Mouse (Mus musculus) stomach, postnatal 0 days (tissue): ENCODE measurements around the gene Tnfsf15.

ENCODE experiments used
- CTCF ChIP-seq: IDR thresholded peaks from 2 replicates; pipeline ENCODE4 v1.5.1; 2016; ENCODE audit warnings: antibody characterized with exemption, low read depth, mild to moderate bottlenecking, moderate library complexity
- EP300 ChIP-seq: optimal IDR thresholded peaks from 2 replicates; pipeline ENCODE3; 2016; ENCODE audit warnings: antibody characterized with exemption

- no peak for TF ChIP-seq CTCF
- no peak for TF ChIP-seq EP300
Observed at GRCm38 (mm10) chr4:63696921-63697320, 48.0 kb downstream of the Tnfsf15 start.
